Mouse (Mus musculus) kidney, adult 2 months (tissue): ENCODE measurements around the gene Ndnf.

Experiments used
- CTCF ChIP-seq: fragments of 200-500 bp; conservative IDR thresholded peaks from 2 replicates; pipeline ENCODE4 v1.5.1; 2011; ENCODE audit warnings: low read depth, mild to moderate bottlenecking, control low read depth, low read length, moderate library complexity, mixed read lengths; ENCODE audit not compliant: insufficient read depth, insufficient read length
- POLR2A ChIP-seq: fragments of 200-500 bp; IDR thresholded peaks from one replicate; pipeline ENCODE4 v1.6.1; 2011; ENCODE audit warnings: low read depth, low read length, control low read depth

GRCm38 (mm10) chr6:65720676-65721075 is 49.3 kb downstream of the Ndnf start:
- TF ChIP-seq POLR2A, result no peak
- no peak for TF ChIP-seq CTCF
